Mouse (Mus musculus) liver, adult 2 months (tissue): ENCODE measurements around the gene Tjp3. TPM values are rescaled to one million over a fixed set of nuclear protein-coding genes. Genes with fewer than 3 reads are reported as not detected.

Experiments
- DNase-seq: peaks from one replicate; pipeline ENCODE4 v3.0.0-alpha.2; 2011; ENCODE audit warnings: low read depth, low spot score; ENCODE audit errors: extremely low read depth
- H3K27ac ChIP-seq: fragments of 200-500 bp; replicated peaks from 2 replicates; pipeline ENCODE4 v1.5.1; 2012; ENCODE audit warnings: low read depth, mild to moderate bottlenecking, control low read depth, inconsistent platforms, low read length; ENCODE audit not compliant: insufficient read depth
- H3K27me3 ChIP-seq: fragments of 200-500 bp; 2 replicates; pipeline ENCODE4 v1.6.1; 2012; ENCODE audit warnings: mild to moderate bottlenecking, moderate library complexity, low read length, inconsistent platforms; ENCODE audit not compliant: control insufficient read depth, insufficient read depth
- H3K36me3 ChIP-seq: fragments of 200-500 bp; 2 replicates; pipeline ENCODE4 v1.6.1; 2012; ENCODE audit warnings: low read length, inconsistent platforms; ENCODE audit not compliant: control insufficient read depth, insufficient read depth
- H3K4me1 ChIP-seq: fragments of 200-500 bp; 2 replicates; pipeline ENCODE4 v1.6.1; 2011; ENCODE audit warnings: low read length; ENCODE audit not compliant: control insufficient read depth, insufficient read depth
- H3K4me3 ChIP-seq: fragments of 200-500 bp; 2 replicates; pipeline ENCODE4 v1.5.1; 2011; ENCODE audit warnings: low read depth, mild to moderate bottlenecking, control low read depth, low read length, moderate library complexity; ENCODE audit not compliant: insufficient read depth
- H3K79me2 ChIP-seq: fragments of 200-500 bp; 2 replicates; pipeline ENCODE4 v1.6.1; 2012; ENCODE audit warnings: inconsistent platforms, mild to moderate bottlenecking, low read length, moderate library complexity; ENCODE audit not compliant: control insufficient read depth, insufficient read depth
- H3K9ac ChIP-seq: fragments of 200-500 bp; 2 replicates; pipeline ENCODE4 v1.6.1; 2012; ENCODE audit warnings: low read depth, mild to moderate bottlenecking, control low read depth, inconsistent platforms, low read length
- CTCF ChIP-seq: fragments of 200-500 bp; IDR thresholded peaks from 2 replicates; pipeline ENCODE4 v1.5.1; 2011; ENCODE audit warnings: low read depth, low read length, control low read depth
- POLR2A ChIP-seq: fragments of 200-500 bp; IDR thresholded peaks from 2 replicates; pipeline ENCODE4 v1.6.1; 2011; ENCODE audit warnings: low read length, control low read depth; ENCODE audit not compliant: insufficient read depth; ENCODE audit errors: extremely low read depth
- WGBS: fragments of 180-500 bp; shearing (Covaris S2); methylation state at CpG from one replicate; pipeline ENCODE4 v1.1.7; 2018; 5-methylcytosine and 5-hydroxymethylcytosine counted together
- polyA plus RNA-seq: library from polyadenylated mRNA; depleted of rRNA; stranded (reverse); fragments of >200 nt; gene quantifications from 2 replicates; pipeline ENCODE4 v1.2.3, GENCODE M21; 2012
- total RNA-seq: library from RNA; depleted of rRNA; stranded (reverse); fragments of >200 nt; gene quantifications from 2 replicates; pipeline ENCODE4 v1.2.3, GENCODE M21; 2014

The Tjp3 gene
- total and polyA plus RNA-seq, 2 experiments, result 7.6 to 24.2 TPM

- H3K4me3 ChIP-seq, result peak within 1 kb of the TSS; percentile 86
- TF ChIP-seq POLR2A (peak; percentile 54), CTCF (no peak)
- H3K36me3 ChIP-seq, result no peaks in the 10 kb centered on the region; the same call in 1 of the 2 replicates
- H3K27ac ChIP-seq, result peak within 1 kb of the TSS; percentile 98
- under 1% methylated on average over 48 of the region's 48 CpGs for WGBS
- H3K79me2 ChIP-seq, result peaks cover 12% of the 10 kb centered on the region
- peak within 1 kb of the TSS; percentile 85 for H3K9ac ChIP-seq
- peaks cover 8% of the 10 kb centered on the region for H3K4me1 ChIP-seq
- no peaks in the 10 kb centered on the region for H3K27me3 ChIP-seq
- DNase-seq, result peak; percentile 83
Observed at GRCm38 (mm10) chr10:81266211-81267105, 24.9 kb downstream of the Tjp3 start, which contains the start of the genes Mrpl54 and Apba3. Mrpl54 (minus strand) TSS chr10:81266934. Apba3 (plus strand) TSS chr10:81266960.

GRCm38 (mm10) chr10:81265540-81265939, 25.8 kb downstream of the Tjp3 start:
- H3K79me2 ChIP-seq, result peaks cover 12% of the 10 kb centered on the region
- no peak overlapping the region for H3K9ac ChIP-seq
- 98% methylated on average over 8 of the region's 8 CpGs for WGBS
- no peak overlapping the region for H3K27ac ChIP-seq
- H3K36me3 ChIP-seq, result no peaks in the 10 kb centered on the region
- peaks cover 8% of the 10 kb centered on the region for H3K4me1 ChIP-seq
- TF ChIP-seq CTCF (no peak), POLR2A (no peak)
- DNase-seq, result no peak
- H3K27me3 ChIP-seq, result no peaks in the 10 kb centered on the region
- no peak overlapping the region for H3K4me3 ChIP-seq

- H3K4me1 ChIP-seq, result no peaks in the 10 kb centered on the region
- peaks cover 21% of the 10 kb centered on the region for H3K27me3 ChIP-seq
- 88% methylated on average over 4 of the region's 4 CpGs for WGBS
- H3K36me3 ChIP-seq, result no peaks in the 10 kb centered on the region
- no peak overlapping the region for H3K4me3 ChIP-seq
- no peak overlapping the region for H3K27ac ChIP-seq
- TF ChIP-seq POLR2A (no peak), CTCF (no peak)
- no peak for DNase-seq
- H3K9ac ChIP-seq, result no peak overlapping the region
- H3K79me2 ChIP-seq, result no peaks in the 10 kb centered on the region
Observed at GRCm38 (mm10) chr10:81261025-81261424, 30.4 kb downstream of the Tjp3 start.

- no peak overlapping the region for H3K9ac ChIP-seq
- no peak overlapping the region for H3K4me3 ChIP-seq
- no peaks in the 10 kb centered on the region for H3K79me2 ChIP-seq
- TF ChIP-seq CTCF (no peak), POLR2A (no peak)
- H3K27me3 ChIP-seq, result peaks cover 21% of the 10 kb centered on the region
- no peaks in the 10 kb centered on the region for H3K4me1 ChIP-seq
- H3K27ac ChIP-seq, result no peak overlapping the region
- no peaks in the 10 kb centered on the region for H3K36me3 ChIP-seq
- DNase-seq, result no peak
- 59% methylated on average over 21 of the region's 21 CpGs for WGBS
Observed at GRCm38 (mm10) chr10:81259225-81259884, 32.0 kb downstream of the Tjp3 start.

- 0 out of 2 replicates have a peak overlapping the region, but pooled peaks have one; percentile 31 for H3K9ac ChIP-seq
- WGBS, result 5% methylated on average over 62 of the region's 62 CpGs
- TF ChIP-seq POLR2A (no peak), CTCF (no peak)
- no peaks in the 10 kb centered on the region for H3K36me3 ChIP-seq
- DNase-seq, result no peak
- H3K4me3 ChIP-seq, result peak overlapping the region; percentile 51
- H3K4me1 ChIP-seq, result no peaks in the 10 kb centered on the region
- no peaks in the 10 kb centered on the region for H3K79me2 ChIP-seq
- peaks cover 21% of the 10 kb centered on the region for H3K27me3 ChIP-seq
- H3K27ac ChIP-seq, result no peak overlapping the region
Observed at GRCm38 (mm10) chr10:81257158-81258039, 34.0 kb downstream of the Tjp3 start.
